8 mouse cellular contexts compared by ENCODE assay signal in the genomic region with DNA sequence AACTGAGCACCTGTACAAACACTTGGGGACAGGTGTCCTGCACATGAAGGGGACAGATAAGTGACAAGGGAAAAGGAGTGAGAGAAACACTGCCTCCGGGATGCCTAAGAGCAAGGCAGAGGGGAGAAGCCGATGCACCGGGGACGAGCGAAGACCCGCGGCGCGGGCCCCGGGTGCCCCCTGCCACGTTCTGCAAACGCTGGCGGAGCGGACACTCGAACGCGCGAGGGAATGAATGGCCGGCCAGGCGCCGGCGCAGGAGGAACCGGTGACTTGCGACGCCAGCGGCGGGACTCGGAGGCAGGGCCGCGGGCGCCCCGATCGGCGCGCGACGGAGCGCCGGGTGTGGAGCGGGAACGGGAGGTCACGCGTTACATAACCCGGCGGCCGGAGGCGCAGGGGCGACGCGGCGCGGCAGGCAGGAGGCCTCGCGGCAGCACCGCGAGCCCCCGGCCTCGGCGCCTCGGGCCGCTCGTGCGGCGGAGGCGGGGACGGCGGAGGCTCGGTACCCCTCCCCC. TPM values are rescaled to one million over a fixed set of nuclear protein-coding genes. Genes with fewer than 3 reads are reported as not detected.
DNase-seq lines count a peak whose midpoint lies in the region; ATAC-seq and TF ChIP-seq lines count a peak whose summit lies in the region.

No protein-coding gene starts in this region.

- H3K27me3 ChIP-seq in E14TG2a.4 (ENCODE audit: insufficient read depth, low read length): peaks cover 8% of the 10 kb centered on the region; the same call in 1 of the 2 replicates
- no peaks in the 10 kb centered on the region for H3K27me3 ChIP-seq in forebrain, embryonic 13.5 days
- no peaks in the 10 kb centered on the region for H3K27me3 ChIP-seq in lung, embryonic 15.5 days

- H3K4me2 ChIP-seq in forebrain, embryonic 13.5 days: peak overlapping the region; percentile 89
- H3K4me2 ChIP-seq in lung, embryonic 15.5 days: peak overlapping the region; percentile 83

- peak overlapping the region; percentile 95 for H3K4me3 ChIP-seq in E14TG2a.4 (replicated peaks; ENCODE audit: low read length)
- peak overlapping the region; percentile 85 for H3K4me3 ChIP-seq in forebrain, embryonic 13.5 days
- H3K4me3 ChIP-seq in layer of hippocampus, adult 2 months: peak overlapping the region; percentile 96
- H3K4me3 ChIP-seq in lung, embryonic 15.5 days: peak overlapping the region; percentile 90

- peak overlapping the region; percentile 94 for H3K27ac ChIP-seq in forebrain, embryonic 13.5 days
- peak overlapping the region; percentile 98 for H3K27ac ChIP-seq in layer of hippocampus, adult 2 months
- H3K27ac ChIP-seq in lung, embryonic 15.5 days: peak overlapping the region; percentile 92

- under 1% methylated on average over 40 of the region's 68 CpGs for WGBS in forebrain, embryonic 13.5 days
- WGBS in lung, embryonic 15.5 days: 0% methylated on average over 41 of the region's 68 CpGs

- TF ChIP-seq CTCF in E14TG2a.4 (conservative IDR thresholded peaks at IDR 0.05; ENCODE audit: low read length): no peak
- no peak; the same call in 1 of the 2 replicates for TF ChIP-seq CTCF in layer of hippocampus, adult 2 months (conservative IDR thresholded peaks at IDR 0.05)

- H3K9me3 ChIP-seq in E14TG2a.4 (ENCODE audit: low read length): no peaks in the 10 kb centered on the region
- H3K9me3 ChIP-seq in forebrain, embryonic 13.5 days (replicated peaks): no peaks in the 10 kb centered on the region
- H3K9me3 ChIP-seq in lung, embryonic 15.5 days: no peaks in the 10 kb centered on the region

- peaks cover 29% of the 10 kb centered on the region for H3K36me3 ChIP-seq in E14TG2a.4 (ENCODE audit: insufficient read depth, low read length)
- no peaks in the 10 kb centered on the region for H3K36me3 ChIP-seq in forebrain, embryonic 13.5 days (ENCODE audit: poor library complexity, severe bottlenecking)
- H3K36me3 ChIP-seq in lung, embryonic 15.5 days: no peaks in the 10 kb centered on the region

- no peak; the same call in 1 of the 2 replicates for ATAC-seq in forebrain, embryonic 13.5 days
- ATAC-seq in lung, embryonic 15.5 days (ENCODE audit: borderline replicate concordance, extremely low read depth, low FRiP score, low TSS enrichment): peak; percentile 37

- intact Hi-C loops in heart, postnatal 14 days (cut with DNase I): loop anchor here (5.0 kb wide), 2 partner anchors 42 to 132 kb away; a partner anchor contains a TSS

- peak; percentile 43 for DNase-seq in c-Kit-negative CD71-positive TER-119-positive erythroid progenitor cells, embryonic 14.5 days (ENCODE audit: low read depth, low spot score)
- DNase-seq in heart, postnatal 14 days: peak; percentile 66 to 68
- peak; percentile 4 to 39 for DNase-seq in layer of hippocampus, adult 2 months (ENCODE audit: low spot score in 2 of 2)
- peak; percentile 15 for DNase-seq in ovary, postnatal 10 days (ENCODE audit: low spot score)
- DNase-seq in thymus, postnatal 0 days (ENCODE audit: low spot score): peak; percentile 51

- H3K4me1 ChIP-seq in E14TG2a.4 (replicated peaks; ENCODE audit: low read depth, low read length): peaks cover 51% of the 10 kb centered on the region
- peaks cover 21% of the 10 kb centered on the region for H3K4me1 ChIP-seq in forebrain, embryonic 13.5 days
- H3K4me1 ChIP-seq in lung, embryonic 15.5 days: peaks cover 20% of the 10 kb centered on the region

- peak overlapping the region; percentile 94 for H3K9ac ChIP-seq in forebrain, embryonic 13.5 days
- H3K9ac ChIP-seq in lung, embryonic 15.5 days: peak overlapping the region; percentile 85

RNA-seq across cellular contexts. Expression of a gene that starts 0.6 kb away (rescaled TPM):
- polyA plus RNA-seq in forebrain, embryonic 13.5 days (2015; fragmentation: Nextera tagmentation; extraction: Ambion mirVana): 41.3 and 43.1 TPM in 2 replicates
- 10 to 100 TPM; 16.2 to 19.9 TPM for total RNA-seq in heart, postnatal 14 days (2021)
- total RNA-seq in layer of hippocampus, adult 2 months (2021): 10 to 100 TPM; 41.1 to 43.5 TPM
- polyA plus RNA-seq in lung, embryonic 15.5 days (2015; fragmentation: Nextera tagmentation; extraction: Ambion mirVana): 19.4 and 24.9 TPM in 2 replicates
- polyA plus RNA-seq in thymus, postnatal 0 days (2015; fragmentation: Nextera tagmentation; extraction: Ambion mirVana): 13.7 and 18.9 TPM in 2 replicates

Comparison
In these comparisons a context has a peak if more than half of its experiments do, and no peak if none do; other contexts are left out.
1. DNase-seq: peak in every context shown above with its lines; median percentile 67 in heart, postnatal 14 days; 51 in thymus, postnatal 0 days; 43 in c-Kit-negative CD71-positive TER-119-positive erythroid progenitor cells, embryonic 14.5 days; 22 in layer of hippocampus, adult 2 months; 15 in ovary, postnatal 10 days.